Mouse (Mus musculus) heart, postnatal 0 days (tissue): Measurements from ENCODE around the gene Cfap44. TPM values are rescaled to one million over a fixed set of nuclear protein-coding genes. Genes with fewer than 3 reads are reported as not detected.
A peak's percentile ranks its signal among the peaks of the same experiment; 100 is the strongest.

Source experiments
- ATAC-seq: fragments of 200-750 bp; cut with Nextera tagmentation; 2 replicates; pipeline ENCODE4 v1.8.0; 2017; ENCODE audit warnings: low read depth, moderate number of reproducible peaks, moderate library complexity; ENCODE audit not compliant: insufficient read depth
- DNase-seq: peaks from one replicate; pipeline ENCODE4 v3.0.0-alpha.2; 2016; ENCODE audit warnings: low spot score
- H3K27ac ChIP-seq: fragments of 300-500 bp; sonication (generic); 2 replicates; pipeline ENCODE4 v1.5.1; 2014; ENCODE audit warnings: low read depth, mild to moderate bottlenecking
- H3K27me3 ChIP-seq: fragments of 300-500 bp; sonication (generic); 2 replicates; pipeline ENCODE4 v1.6.1; 2014; ENCODE audit warnings: low read length, mixed read lengths; ENCODE audit not compliant: control insufficient read depth, insufficient read depth
- H3K36me3 ChIP-seq: fragments of 300-500 bp; sonication (generic); replicated peaks from 2 replicates; pipeline ENCODE4 v1.6.1; 2014; ENCODE audit warnings: low read length, mixed read lengths; ENCODE audit not compliant: control insufficient read depth, insufficient read depth
- H3K4me1 ChIP-seq: fragments of 300-500 bp; sonication (generic); 2 replicates; pipeline ENCODE4 v1.6.1; 2014; ENCODE audit warnings: antibody characterized with exemption; ENCODE audit not compliant: control insufficient read depth, insufficient read depth
- H3K4me2 ChIP-seq: fragments of 300-500 bp; sonication (generic); 2 replicates; pipeline ENCODE4 v1.6.1; 2014; ENCODE audit warnings: low read depth, mild to moderate bottlenecking, low read length, moderate library complexity
- H3K4me3 ChIP-seq: fragments of 300-500 bp; sonication (generic); 2 replicates; pipeline ENCODE4 v1.5.1; 2014; ENCODE audit warnings: low read depth, low read length
- H3K9ac ChIP-seq: fragments of 300-500 bp; sonication (generic); replicated peaks from 2 replicates; pipeline ENCODE4 v1.6.1; 2014; ENCODE audit warnings: low read depth, low read length, mixed read lengths
- H3K9me3 ChIP-seq: fragments of 300-500 bp; sonication (generic); replicated peaks from 2 replicates; pipeline ENCODE4 v1.6.1; 2016; ENCODE audit warnings: low read length; ENCODE audit not compliant: control insufficient read depth
- CTCF ChIP-seq: IDR thresholded peaks from 2 replicates; pipeline ENCODE4 v1.5.1; 2016; ENCODE audit warnings: antibody characterized with exemption, control low read depth, low read depth
- EP300 ChIP-seq: IDR thresholded peaks from 2 replicates; pipeline ENCODE4 v1.6.1; 2016; ENCODE audit warnings: antibody characterized with exemption, low read depth
- WGBS: fragments of 180-500 bp; shearing (Covaris S2); extraction: QIAGEN DNeasy Blood & Tissue Kit; methylation state at CpG from one replicate; pipeline ENCODE4 v1.1.7; 2014; 5-methylcytosine and 5-hydroxymethylcytosine counted together
- polyA plus RNA-seq: library from polyadenylated mRNA; unstranded; fragments of >200 nt; fragmentation: Nextera tagmentation; extraction: Ambion mirVana; gene quantifications from 2 replicates; pipeline ENCODE4 v1.2.1, GENCODE M21; 2015
- total RNA-seq: library from RNA; depleted of rRNA; stranded (reverse); fragments of >200 nt; gene quantifications from 2 replicates; pipeline ENCODE4 v1.2.3, GENCODE M21; 2014; ENCODE audit warnings: low replicate concordance

Cfap44 gene
- total and polyA plus RNA-seq, 2 experiments from 2014 or later, result not detected

DNA sequence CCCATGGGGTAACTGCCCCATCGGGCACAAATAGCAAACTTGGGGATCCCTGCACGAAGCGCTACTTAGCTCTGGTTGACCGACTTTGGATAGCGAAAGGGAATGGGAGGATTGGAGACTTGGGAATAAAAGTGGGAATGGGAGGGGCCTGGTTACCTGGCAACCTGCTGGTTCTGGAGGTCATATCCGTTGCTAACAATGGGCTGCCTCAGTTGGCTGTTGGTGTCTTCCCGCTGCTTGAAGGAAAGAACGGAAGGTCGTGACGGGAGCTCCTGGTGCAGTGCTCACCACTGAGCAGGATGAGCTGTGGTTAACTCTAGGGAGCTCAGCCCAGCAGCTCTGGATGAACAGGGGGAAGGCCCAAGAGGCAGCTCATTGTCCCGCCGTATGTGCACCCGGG is 92.6 kb downstream of the Cfap44 start:
- H3K4me2 ChIP-seq, result no peak overlapping the region
- H3K4me1 ChIP-seq, result no peaks in the 10 kb centered on the region
- TF ChIP-seq CTCF (no peak), EP300 (no peak)
- no peaks in the 10 kb centered on the region for H3K27me3 ChIP-seq
- no peak overlapping the region for H3K27ac ChIP-seq
- ATAC-seq, result no peak
- H3K36me3 ChIP-seq, result peaks cover 26% of the 10 kb centered on the region
- 88% methylated on average over 13 of the region's 13 CpGs for WGBS
- no peaks in the 10 kb centered on the region for H3K9me3 ChIP-seq
- no peak for DNase-seq
- H3K9ac ChIP-seq, result no peak overlapping the region
- H3K4me3 ChIP-seq, result no peak overlapping the region

DNA sequence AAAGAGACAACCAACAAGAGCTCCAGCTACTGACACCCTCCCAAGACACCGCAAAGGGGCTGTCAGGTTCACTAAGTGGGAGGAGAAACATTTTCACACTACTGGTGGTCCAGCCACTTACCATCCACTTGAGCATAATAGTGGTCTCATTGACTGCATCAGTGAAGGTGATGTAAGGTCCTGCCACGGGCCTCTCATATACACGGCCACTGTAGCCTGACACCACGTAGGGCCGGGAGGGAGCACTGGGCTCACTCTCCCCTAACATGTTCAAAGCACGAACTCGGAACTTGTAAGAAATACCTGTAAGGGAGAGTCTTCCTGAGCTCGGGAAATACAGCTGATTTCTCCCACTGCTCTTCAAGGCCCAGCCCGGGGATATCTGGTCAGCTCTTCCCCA is 96.5 kb downstream of the Cfap44 start:
- ATAC-seq, result no peak
- no peak for DNase-seq
- Histone ChIP-seq H3K27me3 (no peaks in the 10 kb centered on the region), H3K4me3 (no peak overlapping the region), H3K27ac (no peak overlapping the region), H3K9me3 (no peaks in the 10 kb centered on the region), H3K4me1 (no peaks in the 10 kb centered on the region), H3K36me3 (peaks cover 26% of the 10 kb centered on the region), H3K4me2 (no peak overlapping the region), H3K9ac (no peak overlapping the region)
- WGBS, result 73% methylated on average over 9 of the region's 9 CpGs
- TF ChIP-seq EP300 (no peak), CTCF (no peak)

GRCm38 (mm10) chr16:44492151-44492550 is 97.6 kb downstream of the Cfap44 start:
- Histone ChIP-seq H3K36me3 (peaks cover 26% of the 10 kb centered on the region), H3K9ac (no peak overlapping the region), H3K9me3 (no peaks in the 10 kb centered on the region), H3K27me3 (no peaks in the 10 kb centered on the region), H3K4me3 (no peak overlapping the region), H3K27ac (no peak overlapping the region), H3K4me2 (no peak overlapping the region), H3K4me1 (no peaks in the 10 kb centered on the region)
- no peak for TF ChIP-seq EP300
- TF ChIP-seq CTCF, result no peak
- 88% methylated on average over 6 of the region's 6 CpGs for WGBS
- DNase-seq, result no peak
- no peak for ATAC-seq

DNA sequence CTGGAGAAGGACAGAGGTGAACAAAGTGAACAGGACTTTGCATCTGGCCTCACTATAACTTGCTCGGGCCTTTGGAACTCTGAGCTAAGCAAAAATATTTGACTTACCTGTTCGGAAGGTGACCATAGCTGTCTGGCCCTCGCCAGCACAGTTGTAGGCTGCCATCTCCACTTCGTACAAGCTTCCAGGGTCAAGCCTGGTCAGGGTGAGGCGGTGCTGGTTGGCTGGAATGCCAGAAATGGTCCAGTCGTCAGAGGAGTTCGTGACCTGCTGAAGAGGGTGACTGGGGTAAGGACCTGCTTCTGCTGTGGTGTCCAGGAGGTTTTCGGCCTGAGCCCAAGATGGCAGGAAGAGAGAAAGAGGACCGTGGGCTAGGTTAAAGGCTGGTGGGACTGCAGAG is 98.1 kb downstream of the Cfap44 start:
- WGBS, result 70% methylated on average over 9 of the region's 9 CpGs
- H3K4me1 ChIP-seq, result no peaks in the 10 kb centered on the region
- H3K9ac ChIP-seq, result no peak overlapping the region
- H3K4me2 ChIP-seq, result no peak overlapping the region
- H3K9me3 ChIP-seq, result no peaks in the 10 kb centered on the region
- H3K36me3 ChIP-seq, result peaks cover 30% of the 10 kb centered on the region
- TF ChIP-seq CTCF, result no peak
- TF ChIP-seq EP300, result no peak
- no peak overlapping the region for H3K27ac ChIP-seq
- DNase-seq, result no peak
- ATAC-seq, result no peak
- H3K27me3 ChIP-seq, result no peaks in the 10 kb centered on the region
- no peak overlapping the region for H3K4me3 ChIP-seq

DNA sequence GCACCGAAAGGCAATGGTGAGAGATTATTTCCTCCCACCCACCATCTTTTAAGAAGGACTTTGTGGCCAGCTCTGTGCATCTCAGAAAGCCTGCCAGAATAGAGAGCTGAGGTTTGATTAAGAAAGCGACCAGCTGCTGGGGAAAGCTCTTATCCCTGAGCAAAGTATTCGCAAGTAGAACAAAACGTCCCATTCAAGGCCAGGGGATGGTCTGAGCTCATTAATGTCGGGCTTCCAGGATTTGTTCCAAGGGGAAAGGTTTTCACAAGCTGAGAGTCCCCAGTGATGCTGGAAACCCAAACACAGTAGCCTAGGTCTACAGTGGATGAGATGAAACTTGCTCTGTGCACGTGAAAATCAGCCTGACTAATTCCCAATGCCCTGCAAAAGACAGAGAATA is 99.3 kb downstream of the Cfap44 start:
- Histone ChIP-seq H3K4me3 (no peak overlapping the region), H3K9me3 (no peaks in the 10 kb centered on the region), H3K9ac (no peak overlapping the region), H3K36me3 (peaks cover 28% of the 10 kb centered on the region), H3K27ac (no peak overlapping the region), H3K4me1 (no peaks in the 10 kb centered on the region), H3K4me2 (no peak overlapping the region), H3K27me3 (no peaks in the 10 kb centered on the region)
- peak; percentile 35 for DNase-seq
- WGBS, result 58% methylated on average over 6 of the region's 6 CpGs
- ATAC-seq, result peak; percentile 11; the same call in 1 of the 2 replicates
- no peak for TF ChIP-seq EP300

DNA sequence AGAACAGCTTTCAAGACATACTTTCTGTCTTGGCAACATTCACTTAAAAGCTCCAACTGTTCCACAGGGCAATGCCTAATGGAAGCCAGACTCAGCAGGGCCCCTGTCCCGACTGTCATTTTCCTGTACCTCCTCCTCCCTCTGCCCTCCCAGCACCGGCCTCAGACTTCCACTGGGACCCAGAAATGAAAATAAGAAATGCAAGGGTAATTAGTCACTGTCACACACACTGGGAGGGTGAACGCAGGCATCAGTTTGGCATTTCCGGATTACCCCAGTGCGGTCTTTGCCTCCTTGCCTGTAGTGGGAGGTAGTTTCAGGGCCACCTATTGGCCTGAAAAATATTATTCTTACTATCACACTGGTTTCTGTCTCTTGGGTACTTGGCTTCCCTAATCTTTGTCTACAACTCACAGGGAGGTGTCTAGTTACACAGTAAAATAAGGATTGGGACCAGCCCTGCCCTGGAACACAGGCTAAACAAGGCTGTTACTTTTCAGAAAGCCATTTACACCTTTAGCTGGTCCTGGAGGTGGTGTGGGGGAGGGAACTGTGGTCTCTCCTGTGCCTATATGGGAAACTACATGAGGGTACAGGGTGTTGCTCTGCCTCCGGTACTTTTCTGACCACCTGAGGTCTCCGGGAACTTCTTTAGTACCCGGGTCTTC is 100.0 kb downstream of the Cfap44 start:
- Histone ChIP-seq H3K4me2 (no peak overlapping the region), H3K4me1 (no peaks in the 10 kb centered on the region), H3K27ac (peak overlapping the region; percentile 26; the same call in 1 of the 2 replicates), H3K27me3 (no peaks in the 10 kb centered on the region), H3K36me3 (peaks cover 25% of the 10 kb centered on the region), H3K9me3 (no peaks in the 10 kb centered on the region), H3K9ac (no peak overlapping the region), H3K4me3 (no peak overlapping the region)
- WGBS, result 56% methylated on average over 8 of the region's 8 CpGs
- DNase-seq (no peak), ATAC-seq (no peak)
- no peak for TF ChIP-seq CTCF
- TF ChIP-seq EP300, result no peak
